Mouse (Mus musculus) kidney, postnatal 0 days (tissue): ENCODE measurements around the gene Lig3. TPM values are rescaled to one million over a fixed set of nuclear protein-coding genes. Genes with fewer than 3 reads are reported as not detected.
"Not testable (repeated sequence)": the region's sequence is repeated elsewhere in the genome, so short reads cannot be mapped to it uniquely, and the experiment has no call there.

ENCODE experiments used
- ATAC-seq: fragments of 200-750 bp; cut with Nextera tagmentation; replicated peaks from 2 replicates; pipeline ENCODE4 v1.8.0; 2017; ENCODE audit warnings: low read depth, moderate number of reproducible peaks, moderate TSS enrichment, moderate library complexity; ENCODE audit not compliant: low FRiP score
- DNase-seq: peaks from one replicate; pipeline ENCODE4 v3.0.0-alpha.2; 2016; ENCODE audit warnings: low spot score
- H3K27ac ChIP-seq: fragments of 300-500 bp; sonication (generic); 2 replicates; pipeline ENCODE4 v1.5.1; 2014; ENCODE audit warnings: mild to moderate bottlenecking
- H3K27me3 ChIP-seq: fragments of 300-500 bp; sonication (generic); 2 replicates; pipeline ENCODE4 v1.6.1; 2014; ENCODE audit warnings: low read length, mixed read lengths; ENCODE audit not compliant: insufficient read depth
- H3K36me3 ChIP-seq: fragments of 300-500 bp; sonication (generic); 2 replicates; pipeline ENCODE4 v1.6.1; 2014; ENCODE audit warnings: low read length, mixed read lengths; ENCODE audit not compliant: insufficient read depth
- H3K4me1 ChIP-seq: fragments of 300-500 bp; sonication (generic); replicated peaks from 2 replicates; pipeline ENCODE4 v1.6.1; 2014; ENCODE audit warnings: antibody characterized with exemption, low read length, mixed read lengths; ENCODE audit not compliant: insufficient read depth
- H3K4me2 ChIP-seq: fragments of 300-500 bp; sonication (generic); 2 replicates; pipeline ENCODE4 v1.6.1; 2014; ENCODE audit warnings: mild to moderate bottlenecking, low read length, moderate library complexity, mixed read lengths
- H3K4me3 ChIP-seq: fragments of 300-500 bp; sonication (generic); replicated peaks from 2 replicates; pipeline ENCODE4 v1.5.1; 2014; ENCODE audit warnings: low read depth, low read length
- H3K9ac ChIP-seq: fragments of 300-500 bp; sonication (generic); 2 replicates; pipeline ENCODE4 v1.6.1; 2014; ENCODE audit warnings: low read depth, low read length
- H3K9me3 ChIP-seq: fragments of 300-500 bp; sonication (generic); replicated peaks from 2 replicates; pipeline ENCODE4 v1.6.1; 2016; ENCODE audit warnings: low read length, inconsistent platforms, mixed read lengths
- CTCF ChIP-seq: IDR thresholded peaks from 2 replicates; pipeline ENCODE4 v1.5.1; 2016; ENCODE audit warnings: antibody characterized with exemption, low read depth, mild to moderate bottlenecking, moderate library complexity
- WGBS: fragments of 180-500 bp; shearing (Covaris S2); extraction: QIAGEN DNeasy Blood & Tissue Kit; methylation state at CpG from one replicate; pipeline ENCODE4 v1.1.7; 2014; 5-methylcytosine and 5-hydroxymethylcytosine counted together
- polyA plus RNA-seq: library from polyadenylated mRNA; unstranded; fragments of >200 nt; fragmentation: Nextera tagmentation; extraction: Ambion mirVana; gene quantifications from 2 replicates; pipeline ENCODE4 v1.2.1, GENCODE M21; 2015

Gene Lig3
- polyA plus RNA-seq, 1 experiment from 2014 or later = 23.9 TPM

DNA sequence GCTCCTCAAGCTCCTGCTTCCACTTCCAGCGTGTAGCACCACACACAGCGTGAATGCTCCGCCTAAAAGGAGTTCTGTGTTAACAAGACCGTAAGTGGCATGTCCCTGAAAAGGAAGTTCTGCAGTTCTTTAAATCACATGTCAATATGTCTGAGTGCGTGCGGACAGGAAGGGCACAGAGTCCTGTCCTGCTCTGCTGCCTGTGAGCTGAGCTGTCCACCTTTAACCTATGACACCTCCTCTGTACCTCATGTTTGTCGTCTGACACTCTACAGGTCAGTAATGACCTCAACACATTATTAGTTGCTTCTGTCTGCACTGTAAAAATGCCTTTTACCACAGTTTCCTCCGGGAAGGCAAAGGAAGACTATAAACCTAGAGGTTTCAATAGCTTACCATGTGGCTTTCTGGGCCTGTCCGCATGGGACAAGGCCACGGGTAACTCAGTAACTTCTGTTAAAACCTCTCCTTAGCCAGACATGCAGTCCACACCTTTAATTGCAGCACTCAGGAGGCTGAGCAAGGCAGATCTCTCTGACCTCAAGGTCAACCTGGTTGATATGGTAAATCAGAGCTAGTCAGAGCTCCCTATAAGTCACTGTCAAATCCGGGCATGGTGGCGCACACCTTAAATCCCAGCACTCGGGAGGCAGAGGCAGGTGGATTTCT is 40.0 kb downstream of the Lig3 start:
- no peak overlapping the region for H3K4me3 ChIP-seq
- peaks cover 7% of the 10 kb centered on the region; the same call in 1 of the 2 replicates for H3K4me1 ChIP-seq
- H3K27me3 ChIP-seq = no peaks in the 10 kb centered on the region
- H3K9ac ChIP-seq = no peak overlapping the region
- ATAC-seq (peak; percentile 69; the same call in 1 of the 2 replicates), DNase-seq (no peak)
- H3K4me2 ChIP-seq = no peak overlapping the region
- H3K9me3 ChIP-seq = no peaks in the 10 kb centered on the region
- no peak overlapping the region; the same call in 1 of the 2 replicates for H3K27ac ChIP-seq
- WGBS = 56% methylated on average over 13 of the region's 13 CpGs
- no peaks in the 10 kb centered on the region for H3K36me3 ChIP-seq
- TF ChIP-seq CTCF = no peak

DNA sequence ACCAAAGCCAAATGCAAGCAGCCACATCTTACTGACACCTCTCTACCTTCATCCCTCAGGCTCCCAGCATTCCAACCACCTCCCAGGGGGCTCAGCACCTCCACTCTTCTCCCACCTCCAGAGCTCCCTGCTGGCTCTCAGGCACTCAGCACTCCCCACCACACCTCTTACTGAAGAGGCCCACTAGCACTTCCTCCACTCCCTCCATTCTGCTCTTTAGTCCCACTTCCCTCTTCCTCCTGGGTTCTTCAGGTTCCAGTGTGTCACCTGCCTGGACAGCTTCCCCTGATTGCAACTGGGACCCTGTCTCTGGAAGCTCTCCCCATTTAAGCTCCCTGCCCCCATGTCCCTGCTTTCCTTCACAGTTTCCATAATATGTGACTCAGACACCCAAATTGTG is 45.9 kb downstream of the Lig3 start:
- Histone ChIP-seq H3K9ac (no peak overlapping the region), H3K9me3 (no peaks in the 10 kb centered on the region), H3K4me3 (no peak overlapping the region), H3K4me1 (peaks cover 18% of the 10 kb centered on the region), H3K4me2 (no peak overlapping the region), H3K27ac (no peak overlapping the region), H3K27me3 (no peaks in the 10 kb centered on the region), H3K36me3 (no peaks in the 10 kb centered on the region)
- TF ChIP-seq CTCF = no peak
- ATAC-seq = no peak
- no peak for DNase-seq

- peak overlapping the region; percentile 28 for H3K4me2 ChIP-seq
- no peak overlapping the region; the same call in 1 of the 2 replicates for H3K9ac ChIP-seq
- DNase-seq (peak; percentile 65), ATAC-seq (no peak)
- H3K36me3 ChIP-seq = no peaks in the 10 kb centered on the region
- no peaks in the 10 kb centered on the region for H3K27me3 ChIP-seq
- no peak overlapping the region for H3K4me3 ChIP-seq
- TF ChIP-seq CTCF = no peak
- WGBS = 16% methylated on average over 10 of the region's 10 CpGs
- no peaks in the 10 kb centered on the region for H3K9me3 ChIP-seq
- H3K4me1 ChIP-seq = peaks cover 14% of the 10 kb centered on the region
- peak overlapping the region; percentile 19; the same call in 1 of the 2 replicates for H3K27ac ChIP-seq
Measured at GRCm38 (mm10) chr11:82831008-82831893, 50.3 kb downstream of the Lig3 start.

- not testable (repeated sequence) for H3K4me3 ChIP-seq, H3K9ac ChIP-seq, H3K4me2 ChIP-seq, ATAC-seq, H3K9me3 ChIP-seq, H3K27me3 ChIP-seq, DNase-seq, H3K27ac ChIP-seq, H3K36me3 ChIP-seq
- peaks cover 14% of the 10 kb centered on the region for H3K4me1 ChIP-seq
- WGBS = 71% methylated on average over 10 of the region's 10 CpGs
Measured at GRCm38 (mm10) chr11:82832402-82832801, 51.5 kb downstream of the Lig3 start.

DNA sequence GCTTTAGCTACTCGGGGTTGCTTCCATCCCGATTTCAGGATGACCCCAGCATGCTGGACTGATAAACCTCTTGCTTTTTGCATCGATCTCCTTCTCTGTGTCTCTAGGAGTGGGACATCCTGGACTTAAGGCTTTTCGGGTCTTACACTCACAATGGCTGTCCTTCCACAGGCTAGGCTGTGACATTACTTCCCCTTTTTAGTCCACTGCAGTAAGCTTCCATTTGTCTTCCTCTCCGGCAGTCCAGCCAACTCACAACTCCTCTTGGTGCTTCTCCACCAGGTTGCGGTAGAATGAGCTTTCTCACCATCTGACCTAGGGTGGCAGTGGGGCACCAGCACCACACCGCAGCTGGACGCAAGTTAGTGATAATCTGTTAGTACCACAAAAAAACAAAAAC is 53.0 kb downstream of the Lig3 start:
- Histone ChIP-seq H3K27ac (no peak overlapping the region), H3K4me1 (peaks cover 21% of the 10 kb centered on the region)
- 80% methylated on average over 8 of the region's 8 CpGs for WGBS

DNA sequence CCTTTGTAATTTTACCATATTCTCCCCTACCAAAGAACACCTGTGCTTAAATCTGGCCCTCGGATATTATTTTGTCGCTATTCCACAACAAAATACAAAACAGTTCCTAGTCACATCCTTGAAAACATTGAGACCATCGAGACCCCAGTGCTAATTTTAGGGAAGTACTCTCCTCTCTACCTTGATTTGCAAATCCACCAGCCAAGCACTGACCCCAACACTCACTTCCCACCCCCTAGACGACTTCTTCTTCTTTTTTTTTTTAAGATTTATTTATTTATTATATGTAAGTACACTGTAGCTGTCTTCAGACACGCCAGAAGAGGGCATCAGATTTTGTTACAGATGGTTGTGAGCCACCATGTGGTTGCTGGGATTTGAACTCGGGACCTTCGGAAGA is 53.5 kb downstream of the Lig3 start:
- DNase-seq, H3K36me3 ChIP-seq, ATAC-seq, H3K4me3 ChIP-seq, H3K27me3 ChIP-seq, H3K4me2 ChIP-seq, H3K9ac ChIP-seq, H3K9me3 ChIP-seq, H3K27ac ChIP-seq: not testable (repeated sequence)
- peaks cover 21% of the 10 kb centered on the region for H3K4me1 ChIP-seq
- WGBS = 90% methylated on average over 7 of the region's 7 CpGs

More for the DNA sequence above, 53.0 kb downstream of the Lig3 start:
- H3K4me3 ChIP-seq = no peak overlapping the region
- ATAC-seq (no peak), DNase-seq (no peak)
- no peaks in the 10 kb centered on the region for H3K36me3 ChIP-seq
- TF ChIP-seq CTCF = no peak
- H3K27me3 ChIP-seq = no peaks in the 10 kb centered on the region
- H3K9ac ChIP-seq = no peak overlapping the region
- H3K9me3 ChIP-seq = no peaks in the 10 kb centered on the region
- H3K4me2 ChIP-seq = no peak overlapping the region
